Mouse (Mus musculus) CD4-positive helper T cell, adult 2 months (primary cell): ENCODE measurements around the gene Rexo1.

ENCODE experiments used
- DNase-seq: peaks from one replicate; pipeline ENCODE4 v3.0.0-alpha.2; 2012; ENCODE audit warnings: low read depth, missing footprints, low spot score

The Rexo1 gene

GRCm38 (mm10) chr10:80509412-80510272 lies 51.7 kb downstream of the Rexo1 start:
- DNase-seq = peak; percentile 85

GRCm38 (mm10) chr10:80506222-80506621 lies 55.1 kb downstream of the Rexo1 start:
- DNase-seq = peak; percentile 74

DNA sequence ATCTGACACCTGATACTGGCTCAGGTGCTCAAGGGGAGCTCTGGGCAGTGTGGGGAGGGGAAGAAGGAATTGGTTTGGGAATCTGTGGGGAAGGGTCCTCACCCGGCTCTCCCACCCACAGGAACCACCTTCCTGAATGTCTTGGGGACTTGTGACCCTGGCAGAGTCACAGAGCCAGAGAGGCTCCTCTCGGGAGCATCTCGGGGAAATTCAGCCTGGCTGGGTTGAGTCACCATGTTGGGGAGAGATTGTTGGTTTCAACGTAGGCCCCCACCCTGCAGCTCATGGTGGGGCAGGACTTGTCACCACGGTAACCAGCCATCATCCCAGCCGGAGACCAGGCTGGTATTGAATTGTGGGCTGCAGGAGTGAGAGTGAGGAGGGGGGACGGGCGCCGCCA lies 56.6 kb downstream of the Rexo1 start:
- DNase-seq = no peak

DNA sequence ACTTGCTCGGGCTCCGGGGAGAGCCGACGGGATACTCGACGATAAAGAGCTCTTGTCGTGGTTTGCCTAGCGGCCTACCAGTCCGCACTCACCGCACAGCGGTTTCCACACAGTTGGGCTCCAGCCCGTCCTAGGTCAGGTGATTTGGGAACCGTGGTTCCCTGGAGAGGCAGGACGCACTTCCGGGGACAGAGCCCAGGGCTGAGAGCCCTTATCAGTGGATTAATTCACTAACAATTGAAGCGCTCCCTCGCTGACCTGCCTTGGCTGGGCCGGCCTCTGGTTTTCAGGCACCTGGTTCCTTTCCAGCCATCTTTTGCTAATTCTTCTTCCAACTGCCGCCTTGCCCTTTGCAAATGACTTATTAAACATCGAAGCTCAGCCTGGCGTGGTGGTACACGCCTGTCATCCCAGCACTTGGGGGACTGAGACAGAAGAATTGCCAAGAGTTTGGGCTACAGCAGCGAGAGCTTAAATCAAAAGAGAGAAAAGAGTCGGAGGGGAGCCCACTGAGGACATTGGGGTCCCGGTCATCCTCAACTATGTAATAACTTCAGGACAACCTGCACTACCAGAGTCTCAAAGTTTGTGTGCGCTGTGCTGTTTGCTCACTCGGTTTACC lies 57.6 kb downstream of the Rexo1 start:
- no peak for DNase-seq

- DNase-seq = no peak
Measured at GRCm38 (mm10) chr10:80502819-80503314, 58.5 kb downstream of the Rexo1 start.

DNA sequence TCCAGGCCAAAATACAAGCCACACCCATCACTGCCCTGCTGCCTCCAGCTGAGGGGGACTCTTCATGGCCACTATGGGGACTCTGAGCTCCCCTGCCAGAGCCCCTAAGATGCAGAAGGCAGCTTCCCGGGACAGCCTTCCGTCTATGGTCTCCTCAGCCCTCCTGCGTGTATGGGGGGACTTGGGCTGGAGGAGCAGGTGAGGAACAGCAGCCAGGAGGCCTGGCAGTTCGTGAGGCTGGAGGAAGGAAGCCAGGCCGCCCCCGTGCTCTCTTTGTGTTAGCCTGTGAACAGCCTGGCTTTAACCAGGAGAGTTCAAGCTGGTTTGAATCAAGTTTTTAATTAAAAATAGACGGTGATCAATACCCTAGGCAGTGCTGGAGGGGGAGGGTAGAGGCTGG lies 59.1 kb downstream of the Rexo1 start:
- DNase-seq = no peak

GRCm38 (mm10) chr10:80496421-80496820 lies 64.9 kb downstream of the Rexo1 start:
- DNase-seq = no peak

DNA sequence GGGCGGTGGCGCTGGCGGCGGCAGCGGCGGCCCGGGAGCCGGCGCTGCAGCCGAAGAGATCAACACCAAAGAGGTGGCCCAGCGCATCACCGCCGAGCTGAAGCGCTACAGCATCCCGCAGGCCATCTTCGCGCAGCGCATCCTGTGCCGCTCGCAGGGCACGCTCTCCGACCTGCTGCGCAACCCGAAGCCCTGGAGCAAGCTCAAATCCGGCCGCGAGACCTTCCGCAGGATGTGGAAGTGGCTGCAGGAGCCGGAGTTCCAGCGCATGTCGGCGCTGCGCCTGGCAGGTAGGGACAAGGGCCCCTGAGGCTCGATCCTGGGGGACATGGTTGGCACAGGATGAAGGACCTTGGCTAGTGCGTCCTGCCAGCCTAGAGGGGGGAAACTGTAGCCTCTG lies 65.5 kb downstream of the Rexo1 start:
- no peak for DNase-seq

DNA sequence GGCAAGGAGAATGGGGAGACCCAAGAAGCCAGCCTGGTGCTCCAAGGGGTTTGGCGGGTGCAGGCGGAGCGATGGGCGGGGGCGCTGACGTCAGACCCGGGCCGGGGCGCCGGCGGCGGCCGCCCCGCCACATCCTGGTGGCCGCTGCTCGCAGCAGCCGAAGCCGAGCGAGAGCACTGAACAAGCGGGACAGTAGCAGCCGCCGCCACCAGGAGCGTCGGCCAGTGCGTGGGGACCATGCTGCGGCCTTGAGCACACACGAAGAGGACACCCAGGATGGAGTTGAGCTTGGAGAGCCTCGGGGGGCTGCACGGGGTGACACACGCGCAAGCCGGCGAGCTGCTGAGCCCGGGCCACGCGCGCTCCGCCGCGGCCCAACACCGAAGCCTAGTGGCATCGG lies 66.6 kb downstream of the Rexo1 start, which contains the start of gene Onecut3:
TSS of gene Onecut3 (plus strand) at position 104 of the 400 bp plus-strand sequence.
- DNase-seq = peak; percentile 64
